27 mouse cellular contexts compared by ENCODE assay signal in the genomic region with DNA sequence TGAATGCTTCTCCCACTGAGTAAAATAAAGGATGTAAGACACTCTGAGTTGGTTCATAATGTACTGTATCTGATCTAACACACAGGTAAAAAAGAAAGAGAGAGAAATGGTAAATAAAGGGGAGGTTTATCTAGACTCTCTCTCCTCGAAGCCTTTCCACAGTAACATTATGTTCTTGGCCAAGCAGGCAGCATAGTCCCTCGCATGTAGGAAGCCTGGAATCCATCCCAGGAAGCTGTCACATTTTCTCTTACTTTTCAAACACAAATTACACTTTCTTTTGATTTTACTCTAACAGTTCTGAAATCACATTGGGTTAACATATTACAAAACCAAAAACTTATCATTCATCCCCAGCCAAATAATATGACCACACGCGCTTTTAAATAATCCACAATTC. TPM values are rescaled to one million over a fixed set of nuclear protein-coding genes. Genes with fewer than 3 reads are reported as not detected.
DNase-seq lines count a peak whose midpoint lies in the region; ATAC-seq and TF ChIP-seq lines count a peak whose summit lies in the region.
"Had no signal": no experiment of that assay in that cellular context is flagged by ENCODE, and none has a peak within 500 bp of the region (broad histone marks: within the 10 kb centered on the region; RNA-seq: fewer than 3 reads in every experiment).

No protein-coding gene starts in this region.

- no peaks in the 10 kb centered on the region for H3K4me1 ChIP-seq in lung, postnatal 0 days (ENCODE audit: insufficient read depth, low read depth, low read length)
- H3K4me1 ChIP-seq: embryonic facial prominence, embryonic 12.5 days; forebrain, embryonic 15.5 days; heart, embryonic 15.5 days; hindbrain, embryonic 13.5 days had no signal

- DNase-seq in layer of hippocampus, adult 11-12 months (ENCODE audit: low spot score): peak; percentile 40
- no peak for DNase-seq in layer of hippocampus, adult 9-10 months (ENCODE audit: low spot score)
- DNase-seq in left cerebral cortex, adult 2 months (ENCODE audit: extremely low spot score in 1 of 2, low spot score in 2 of 2): no peak
- DNase-seq in left cerebral cortex, postnatal 4 days: no peak
- DNase-seq in lung, postnatal 0 days (ENCODE audit: low spot score): peak; percentile 38
- DNase-seq in lung, postnatal 14 days: no peak
- peak; percentile 69 for DNase-seq in telencephalon, adult 2 months (ENCODE audit: low read depth, low spot score)
- DNase-seq in embryo, embryonic 10.5 days (ENCODE audit: low spot score): no peak
- DNase-seq: adrenal gland, adult 2 months; adrenal gland, postnatal 25 days; cerebellum, adult 11 months; cerebellum, adult 8-10 months; cerebellum, postnatal 14 days; gastrocnemius, postnatal 14 days; heart, adult 2 months; heart, postnatal 14 days had no signal

- no peak overlapping the region for H3K9ac ChIP-seq in lung, postnatal 0 days (replicated peaks; ENCODE audit: low read depth)
- H3K9ac ChIP-seq: embryonic facial prominence, embryonic 12.5 days; forebrain, embryonic 15.5 days; heart, embryonic 15.5 days; hindbrain, embryonic 13.5 days had no signal

- H3K9me3 ChIP-seq in lung, postnatal 0 days (ENCODE audit: low read length): no peaks in the 10 kb centered on the region
- H3K9me3 ChIP-seq: embryonic facial prominence, embryonic 12.5 days; forebrain, embryonic 15.5 days; heart, embryonic 15.5 days; hindbrain, embryonic 13.5 days had no signal

- intact Hi-C loops in left cerebral cortex, adult 2 months (cut with DNase I): no loop called here
- intact Hi-C loops in left cerebral cortex, postnatal 4 days (cut with DNase I): no loop called here

- TF ChIP-seq EP300 in lung, postnatal 0 days (IDR thresholded peaks at IDR 0.05): no peak

- H3K4me3 ChIP-seq in left cerebral cortex, adult 2 months: no peak overlapping the region
- H3K4me3 ChIP-seq in lung, postnatal 0 days (ENCODE audit: low read depth, low read length): no peak overlapping the region
- H3K4me3 ChIP-seq: embryonic facial prominence, embryonic 12.5 days; forebrain, embryonic 15.5 days; heart, adult 2 months; heart, embryonic 15.5 days; hindbrain, embryonic 13.5 days had no signal

- no peak for TF ChIP-seq CTCF in left cerebral cortex, adult 2 months (IDR thresholded peaks at IDR 0.05)
- no peak for TF ChIP-seq CTCF in lung, postnatal 0 days (IDR thresholded peaks at IDR 0.05)

- H3K36me3 ChIP-seq in lung, postnatal 0 days (ENCODE audit: insufficient read depth, low read length): peaks cover 5% of the 10 kb centered on the region; the same call in 1 of the 2 replicates

- H3K4me2 ChIP-seq in lung, postnatal 0 days (replicated peaks; ENCODE audit: low read depth, low read length): no peak overlapping the region
- H3K4me2 ChIP-seq: embryonic facial prominence, embryonic 12.5 days; forebrain, embryonic 15.5 days; heart, embryonic 11.5 days; heart, embryonic 15.5 days; hindbrain, embryonic 13.5 days had no signal

- no peak for ATAC-seq in lung, postnatal 0 days
- ATAC-seq: forebrain, embryonic 15.5 days had no signal

- peak overlapping the region; percentile 28; the same call in 1 of the 2 replicates for H3K27ac ChIP-seq in left cerebral cortex, adult 2 months
- no peak overlapping the region for H3K27ac ChIP-seq in lung, postnatal 0 days (ENCODE audit: low read length)
- H3K27ac ChIP-seq: embryonic facial prominence, embryonic 12.5 days; forebrain, embryonic 15.5 days; heart, adult 2 months; heart, embryonic 15.5 days; hindbrain, embryonic 13.5 days had no signal

- H3K27me3 ChIP-seq in lung, postnatal 0 days (replicated peaks; ENCODE audit: insufficient read depth, low read length): no peaks in the 10 kb centered on the region
- H3K27me3 ChIP-seq: embryonic facial prominence, embryonic 12.5 days; forebrain, embryonic 15.5 days; heart, embryonic 15.5 days; hindbrain, embryonic 13.5 days had no signal

- whole genome bisulfite sequencing in lung, postnatal 0 days: 64% methylated on average over 4 of the region's 4 CpGs

RNA-seq across cellular contexts. Expression of gene Uimc1, which starts 7.5 kb away (rescaled TPM):
- 10 to 100 TPM; 22.6 to 27.5 TPM for total RNA-seq in left cerebral cortex, adult 2 months (2021)
- total RNA-seq in left cerebral cortex, postnatal 4 days (2021): 10 to 100 TPM; 18.3 to 21.4 TPM
- 21.6 and 24.3 TPM in 2 replicates for polyA plus RNA-seq in lung, postnatal 0 days (2015; fragmentation: Nextera tagmentation; extraction: Ambion mirVana)

RNA-seq across cellular contexts. Expression of gene Zfp346, which starts 12.5 kb away (rescaled TPM):
- total RNA-seq in left cerebral cortex, adult 2 months (2021): 10 to 100 TPM; 37.6 to 47.8 TPM
- total RNA-seq in left cerebral cortex, postnatal 4 days (2021): 10 to 100 TPM; 42.8 to 45.8 TPM
- polyA plus RNA-seq in lung, postnatal 0 days (2015; fragmentation: Nextera tagmentation; extraction: Ambion mirVana): 6.9 and 7.9 TPM in 2 replicates

RNA-seq across cellular contexts. Expression of gene Gm17617, which starts 40.8 kb away (rescaled TPM):
- total RNA-seq in left cerebral cortex, adult 2 months (2021): not detected
- total RNA-seq in left cerebral cortex, postnatal 4 days (2021): not detected
- not detected in 2 replicates for polyA plus RNA-seq in lung, postnatal 0 days (2015; fragmentation: Nextera tagmentation; extraction: Ambion mirVana)
- total RNA-seq: adrenal gland, adult 2 months; adrenal gland, postnatal 25 days; common myeloid progenitor, adult 5-6 weeks; ES-E14; gastrocnemius, adult 18-20 months; gastrocnemius, postnatal 14 days; heart, adult 2 months; heart, postnatal 14 days; hematopoietic stem cell, adult 5-6 weeks had no signal
- polyA plus RNA-seq: adrenal gland, adult 2 months; embryonic facial prominence, embryonic 12.5 days; forebrain, embryonic 11.5 days; forebrain, embryonic 15.5 days; gonadal fat pad, adult 2 months; heart, adult 2 months; heart, embryonic 11.5 days; heart, embryonic 15.5 days; hindbrain, embryonic 13.5 days had no signal

RNA-seq across cellular contexts. Expression of gene Fgfr4, which starts 59.9 kb away (rescaled TPM):
- under 1 TPM; 0.36 to 0.40 TPM for total RNA-seq in left cerebral cortex, adult 2 months (2021)
- total RNA-seq in left cerebral cortex, postnatal 4 days (2021): 1 to 10 TPM; 1.1 TPM
- polyA plus RNA-seq in lung, postnatal 0 days (2015; fragmentation: Nextera tagmentation; extraction: Ambion mirVana): 18.9 and 19.3 TPM in 2 replicates
- total RNA-seq: common myeloid progenitor, adult 5-6 weeks; hematopoietic stem cell, adult 5-6 weeks had no signal

Comparison
In these comparisons a context has a peak if more than half of its experiments do, and no peak if none do; other contexts are left out.
1. DNase-seq: peak in layer of hippocampus, adult 11-12 months (single experiment), lung, postnatal 0 days (single experiment) and telencephalon, adult 2 months (single experiment); none in layer of hippocampus, adult 9-10 months (single experiment), left cerebral cortex, adult 2 months (0 of 2), left cerebral cortex, postnatal 4 days (single experiment), lung, postnatal 14 days (single experiment) and embryo, embryonic 10.5 days (single experiment).